Mouse (Mus musculus): Measurements from ENCODE around the gene Psd. TPM values are rescaled to one million over a fixed set of nuclear protein-coding genes. Genes with fewer than 3 reads are reported as not detected.

Psd gene
- polyA plus RNA-seq, 1 experiment from 2014 or later: 53.8 TPM

DNA sequence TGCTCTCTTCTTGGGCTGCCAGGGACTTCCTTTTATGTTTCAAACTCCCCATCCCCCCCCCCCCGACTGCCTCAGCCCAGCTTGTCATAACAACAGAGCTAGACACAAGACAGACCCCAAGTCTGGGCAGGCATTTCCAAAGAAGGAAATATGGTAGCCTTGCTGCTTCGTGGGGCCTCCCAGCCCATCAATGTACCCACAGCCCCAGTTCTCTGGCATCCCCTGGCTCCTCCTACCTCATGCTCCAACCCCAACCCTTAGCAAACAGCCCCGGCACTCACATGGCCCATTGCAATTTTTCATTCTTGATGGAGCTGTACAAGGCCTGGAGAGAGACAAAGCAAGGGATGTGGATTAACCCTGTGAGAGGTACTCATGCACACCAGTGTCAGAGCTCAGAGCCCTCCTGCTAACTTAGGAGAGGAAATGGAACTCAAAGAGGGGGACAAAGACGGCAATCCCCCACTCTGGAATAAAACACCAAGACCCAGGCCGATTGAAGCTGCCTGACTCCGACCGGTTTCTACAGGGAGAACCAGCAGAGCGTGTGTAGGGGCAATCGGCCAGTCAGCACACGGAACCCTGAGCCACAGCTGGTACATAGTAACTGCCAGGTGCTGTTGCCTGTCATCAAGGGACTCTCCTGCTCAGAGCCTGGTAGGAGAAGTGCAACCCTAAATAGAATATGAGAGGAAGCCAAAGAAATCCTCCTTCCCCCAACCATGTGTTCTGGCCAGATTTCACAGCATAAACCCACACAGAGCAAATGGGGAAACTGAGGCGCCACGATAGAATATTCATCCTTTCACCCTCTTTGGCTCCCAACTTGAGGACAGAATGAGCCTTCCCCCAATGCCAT, 11.0 kb downstream of the Psd start:
- peak overlapping the region; percentile 52 for H3K4me3 ChIP-seq
- WGBS: 53% methylated on average over 12 of the region's 12 CpGs
- H3K4me1 ChIP-seq (replicated peaks): peaks cover 50% of the 10 kb centered on the region
- no peaks in the 10 kb centered on the region for H3K9me3 ChIP-seq
- H3K27ac ChIP-seq (replicated peaks): no peak overlapping the region
- peaks cover 28% of the 10 kb centered on the region for H3K36me3 ChIP-seq
- ATAC-seq (ENCODE audit: low read depth): no peak
- H3K4me2 ChIP-seq: peak overlapping the region; percentile 66
- peak overlapping the region; percentile 81; the same call in 1 of the 2 replicates for H3K9ac ChIP-seq
- peaks cover 89% of the 10 kb centered on the region for H3K27me3 ChIP-seq

DNA sequence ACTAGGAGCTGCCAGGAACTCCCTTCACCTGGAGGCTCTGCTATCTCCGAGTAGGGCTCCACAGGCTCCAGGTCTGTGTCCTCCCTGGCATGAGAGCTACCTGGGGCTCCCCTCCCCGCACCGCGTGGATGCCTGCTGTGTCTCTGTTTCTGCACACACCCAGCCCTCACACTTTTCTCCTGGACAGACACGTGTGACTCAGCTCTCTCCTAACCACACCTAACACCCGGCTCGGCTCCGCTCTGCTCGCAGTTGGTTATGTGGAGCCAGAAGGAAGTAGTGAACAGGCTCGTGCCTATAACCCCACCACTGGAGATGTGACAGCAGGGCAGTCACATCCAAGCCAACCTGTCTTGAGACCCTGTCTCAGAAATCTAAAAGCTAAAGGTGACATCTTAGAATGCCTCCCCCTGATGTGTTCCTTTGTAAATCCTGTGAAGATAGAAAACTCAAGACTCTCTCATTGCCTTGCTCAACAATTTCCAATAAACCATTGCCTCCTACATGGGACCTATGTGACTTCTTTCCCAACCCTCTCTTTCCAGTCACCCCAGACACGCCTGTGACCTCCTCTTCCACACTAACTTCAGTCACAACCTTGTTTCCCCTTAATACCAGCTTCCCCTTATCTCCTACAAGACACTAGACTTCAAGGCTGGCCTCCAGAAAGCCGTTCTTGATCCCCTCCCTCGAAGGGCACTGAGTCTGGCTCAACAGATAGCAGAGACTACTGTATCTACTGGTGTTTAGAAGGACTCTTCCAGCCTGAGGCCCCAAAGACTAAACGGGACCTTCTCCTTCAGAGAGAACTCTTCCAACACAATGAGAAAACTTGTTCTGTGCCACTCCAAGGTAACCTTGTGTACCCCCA, 11.8 kb downstream of the Psd start:
- Histone ChIP-seq H3K4me1 (replicated peaks) (peaks cover 45% of the 10 kb centered on the region), H3K9ac (no peak overlapping the region), H3K36me3 (peaks cover 31% of the 10 kb centered on the region), H3K4me2 (no peak overlapping the region; the same call in 1 of the 2 replicates), H3K27ac (replicated peaks) (no peak overlapping the region), H3K9me3 (no peaks in the 10 kb centered on the region), H3K4me3 (no peak overlapping the region), H3K27me3 (peaks cover 87% of the 10 kb centered on the region)
- WGBS: 47% methylated on average over 14 of the region's 14 CpGs
- no peak for ATAC-seq (ENCODE audit: low read depth)

DNA sequence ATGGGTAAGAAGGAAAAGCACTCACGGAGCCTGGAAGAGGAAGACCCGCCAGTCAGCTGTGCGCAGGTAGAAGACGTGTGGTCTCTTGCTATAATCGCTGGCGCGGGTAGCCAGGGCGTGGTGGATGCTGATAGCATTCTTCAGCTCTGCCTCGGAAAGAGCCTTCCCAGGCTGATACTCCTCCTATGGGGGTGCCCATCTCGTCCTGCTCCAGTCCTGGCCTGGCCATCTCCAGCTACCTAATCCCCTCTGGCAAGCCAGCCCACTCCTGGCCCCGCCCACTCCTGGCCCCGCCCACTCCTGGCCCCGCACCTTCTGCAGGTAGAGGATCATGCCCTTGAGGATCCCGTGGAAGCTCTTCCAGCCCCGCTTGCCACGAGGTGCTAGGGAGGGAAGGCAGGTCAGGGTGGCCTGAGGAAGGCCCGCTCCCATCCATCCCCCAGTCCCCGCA, 12.8 kb downstream of the Psd start:
- H3K36me3 ChIP-seq: peaks cover 31% of the 10 kb centered on the region
- H3K27me3 ChIP-seq: peaks cover 78% of the 10 kb centered on the region
- H3K4me3 ChIP-seq: no peak overlapping the region
- 16% methylated on average over 18 of the region's 18 CpGs for WGBS
- H3K9ac ChIP-seq: no peak overlapping the region
- no peak overlapping the region for H3K4me2 ChIP-seq
- H3K4me1 ChIP-seq (replicated peaks): peaks cover 40% of the 10 kb centered on the region
- ATAC-seq (ENCODE audit: low read depth): no peak
- H3K9me3 ChIP-seq: no peaks in the 10 kb centered on the region
- H3K27ac ChIP-seq (replicated peaks): no peak overlapping the region

DNA sequence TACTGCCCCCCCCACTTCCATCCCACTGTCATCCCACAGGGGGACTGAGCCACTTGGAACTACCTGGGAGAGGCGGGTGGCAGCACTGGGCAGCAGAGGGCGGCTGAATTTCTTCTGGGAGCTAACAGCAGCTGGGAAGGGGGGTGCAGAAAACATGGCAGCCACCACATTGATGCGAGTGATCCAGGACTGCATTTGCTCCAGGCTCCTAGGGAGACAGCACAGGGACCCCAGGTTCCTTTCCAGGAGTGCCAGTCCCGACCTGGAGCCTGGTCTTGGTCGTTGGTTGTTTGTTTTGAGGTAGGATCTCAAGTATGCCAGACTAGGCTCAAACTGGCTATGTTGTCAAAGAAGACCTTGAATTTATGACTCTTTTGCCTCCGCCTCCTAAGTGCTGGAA, 13.4 kb downstream of the Psd start:
- H3K9me3 ChIP-seq: no peaks in the 10 kb centered on the region
- H3K36me3 ChIP-seq: peaks cover 31% of the 10 kb centered on the region
- H3K9ac ChIP-seq: no peak overlapping the region
- H3K27ac ChIP-seq (replicated peaks): no peak overlapping the region
- H3K27me3 ChIP-seq: peaks cover 75% of the 10 kb centered on the region
- 77% methylated on average over 6 of the region's 6 CpGs for WGBS
- H3K4me3 ChIP-seq: no peak overlapping the region
- H3K4me1 ChIP-seq (replicated peaks): peaks cover 40% of the 10 kb centered on the region
- H3K4me2 ChIP-seq: no peak overlapping the region
- no peak for ATAC-seq (ENCODE audit: low read depth)

DNA sequence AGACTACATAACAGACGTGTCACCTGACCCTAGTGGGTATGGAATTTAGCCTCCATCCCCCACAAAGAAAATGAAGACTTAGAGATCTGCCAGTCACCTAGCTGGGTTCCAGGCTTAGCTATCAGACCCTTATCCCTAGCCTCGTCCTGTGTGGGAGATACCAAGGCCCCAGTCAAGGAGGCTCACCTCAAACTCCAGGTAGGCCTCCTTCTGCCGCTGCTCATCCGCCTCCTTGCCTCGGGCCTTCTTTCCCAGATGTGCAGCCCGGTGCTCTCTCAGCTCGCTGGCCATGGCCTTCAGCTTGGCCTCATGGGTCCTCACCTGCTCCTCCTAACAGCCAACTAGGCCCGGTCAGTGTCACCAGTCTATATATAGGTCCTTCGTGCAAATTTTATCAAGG, 13.8 kb downstream of the Psd start:
- ATAC-seq (ENCODE audit: low read depth): no peak
- Histone ChIP-seq H3K9ac (no peak overlapping the region), H3K4me1 (replicated peaks) (peaks cover 37% of the 10 kb centered on the region), H3K9me3 (no peaks in the 10 kb centered on the region), H3K27ac (replicated peaks) (no peak overlapping the region), H3K27me3 (peaks cover 75% of the 10 kb centered on the region), H3K4me2 (no peak overlapping the region), H3K4me3 (no peak overlapping the region), H3K36me3 (peaks cover 31% of the 10 kb centered on the region)
- WGBS: 87% methylated on average over 9 of the region's 9 CpGs

DNA sequence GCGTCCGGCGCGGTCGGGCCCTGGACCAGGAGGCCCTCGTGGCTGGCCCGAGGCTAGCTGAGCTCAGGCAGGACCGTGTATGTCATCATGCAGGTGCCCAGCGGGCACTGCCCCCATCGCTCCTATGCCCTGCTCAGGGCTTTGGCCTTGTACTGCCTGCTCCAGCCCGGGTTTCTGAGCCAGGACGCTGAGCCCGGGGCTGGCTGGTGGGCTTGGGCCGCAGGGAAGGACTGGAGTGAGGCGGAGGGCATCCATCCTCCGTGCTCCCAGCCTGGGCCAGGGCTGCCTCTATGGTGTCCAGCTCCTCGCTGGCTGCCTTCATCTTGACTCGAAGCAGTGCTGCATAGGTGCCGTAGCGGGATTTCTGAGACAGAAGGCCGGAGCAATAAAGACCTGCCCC, 14.4 kb downstream of the Psd start:
- ATAC-seq (ENCODE audit: low read depth): no peak
- H3K4me1 ChIP-seq (replicated peaks): peaks cover 32% of the 10 kb centered on the region
- 87% methylated on average over 21 of the region's 21 CpGs for WGBS
- H3K4me3 ChIP-seq: no peak overlapping the region
- H3K27ac ChIP-seq (replicated peaks): no peak overlapping the region
- H3K9ac ChIP-seq: no peak overlapping the region
- peaks cover 75% of the 10 kb centered on the region for H3K27me3 ChIP-seq
- no peak overlapping the region for H3K4me2 ChIP-seq
- H3K9me3 ChIP-seq: no peaks in the 10 kb centered on the region
- H3K36me3 ChIP-seq: peaks cover 31% of the 10 kb centered on the region

DNA sequence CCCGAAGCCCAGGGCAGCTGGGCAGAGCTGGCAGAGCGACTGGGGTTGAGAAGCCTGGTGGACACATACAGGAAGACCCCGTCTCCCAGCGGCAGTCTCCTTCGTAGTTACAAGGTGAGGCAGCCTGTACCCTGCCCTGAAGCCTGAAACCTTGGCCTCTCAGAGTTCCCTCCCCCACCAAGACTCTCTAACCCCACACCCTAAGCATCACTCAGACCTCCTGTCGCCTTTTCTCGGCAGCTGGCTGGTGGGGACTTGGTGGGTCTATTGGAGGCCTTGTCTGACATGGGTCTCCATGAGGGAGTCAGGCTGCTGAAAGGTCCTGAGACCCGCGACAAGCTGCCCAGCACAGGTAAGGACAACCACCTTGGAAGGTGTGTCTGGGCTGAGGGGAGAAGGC, 15.6 kb downstream of the Psd start:
- Histone ChIP-seq H3K27me3 (peaks cover 75% of the 10 kb centered on the region), H3K4me1 (replicated peaks) (peaks cover 19% of the 10 kb centered on the region), H3K4me3 (no peak overlapping the region), H3K27ac (replicated peaks) (no peak overlapping the region), H3K9ac (no peak overlapping the region), H3K9me3 (no peaks in the 10 kb centered on the region), H3K36me3 (peaks cover 31% of the 10 kb centered on the region), H3K4me2 (no peak overlapping the region)
- WGBS: 84% methylated on average over 9 of the region's 9 CpGs
- no peak for ATAC-seq (ENCODE audit: low read depth)

DNA sequence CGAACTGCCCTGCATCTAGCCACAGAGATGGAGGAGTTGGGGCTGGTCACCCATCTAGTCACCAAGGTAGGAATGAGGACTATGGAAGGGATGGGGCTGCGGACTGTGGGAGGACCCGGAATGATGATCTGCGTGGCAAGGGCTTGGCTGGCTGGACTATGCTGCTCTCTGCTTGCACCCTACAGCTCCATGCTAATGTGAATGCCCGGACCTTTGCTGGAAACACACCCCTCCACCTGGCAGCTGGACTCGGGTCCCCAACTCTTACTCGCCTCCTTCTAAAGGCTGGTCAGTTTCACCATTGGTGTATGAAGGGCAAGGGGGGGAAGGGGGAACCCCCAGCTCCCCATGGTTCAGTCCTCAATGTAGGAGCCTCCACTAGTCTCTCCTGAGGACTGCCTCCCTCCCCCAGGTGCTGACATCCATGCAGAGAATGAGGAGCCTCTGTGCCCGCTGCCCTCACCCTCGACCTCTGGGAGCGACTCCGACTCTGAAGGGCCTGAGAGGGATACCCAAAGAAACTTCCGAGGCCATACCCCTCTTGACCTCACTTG, 16.6 kb downstream of the Psd start:
- H3K9ac ChIP-seq: no peak overlapping the region
- no peak for ATAC-seq (ENCODE audit: low read depth)
- 84% methylated on average over 12 of the region's 12 CpGs for WGBS

DNA sequence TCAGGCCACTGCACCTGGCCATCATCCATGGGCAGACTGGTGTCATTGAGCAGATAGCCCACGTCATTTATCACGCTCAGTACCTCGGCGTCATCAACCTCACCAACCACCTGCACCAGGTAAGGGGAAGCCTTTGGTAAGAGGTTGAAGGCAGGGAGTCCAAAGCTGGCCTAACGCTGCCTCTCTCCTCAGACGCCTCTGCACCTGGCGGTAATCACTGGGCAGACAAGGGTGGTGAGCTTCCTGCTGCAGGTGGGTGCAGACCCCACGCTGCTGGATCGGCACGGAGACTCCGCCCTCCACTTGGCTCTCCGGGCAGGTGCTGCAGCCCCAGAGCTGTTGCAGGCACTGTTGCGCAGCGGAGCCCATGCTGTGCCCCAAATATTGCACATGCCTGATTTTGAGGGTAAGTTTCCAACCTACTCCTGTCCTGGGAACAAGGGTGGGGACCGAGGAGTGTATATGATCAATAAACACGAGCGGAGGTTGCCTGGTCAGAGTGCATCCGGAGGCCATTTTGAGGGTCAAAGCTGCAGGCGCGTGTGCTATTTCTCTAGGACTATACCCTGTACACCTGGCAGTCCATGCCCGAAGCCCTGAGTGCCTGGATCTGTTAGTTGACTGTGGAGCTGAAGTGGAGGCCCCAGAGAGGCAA, 17.2 kb downstream of the Psd start:
- H3K9me3 ChIP-seq: no peaks in the 10 kb centered on the region
- peaks cover 75% of the 10 kb centered on the region for H3K27me3 ChIP-seq
- no peak overlapping the region for H3K4me3 ChIP-seq
- H3K4me2 ChIP-seq: no peak overlapping the region
- no peak overlapping the region for H3K9ac ChIP-seq
- WGBS: 82% methylated on average over 21 of the region's 21 CpGs
- ATAC-seq (ENCODE audit: low read depth): no peak
- H3K4me1 ChIP-seq (replicated peaks): peaks cover 25% of the 10 kb centered on the region
- no peak overlapping the region for H3K27ac ChIP-seq (replicated peaks)
- H3K36me3 ChIP-seq: peaks cover 31% of the 10 kb centered on the region

More for the DNA sequence above, 16.6 kb downstream of the Psd start:
- H3K27ac ChIP-seq (replicated peaks): no peak overlapping the region
- H3K36me3 ChIP-seq: peaks cover 31% of the 10 kb centered on the region
- no peak overlapping the region for H3K4me2 ChIP-seq
- no peak overlapping the region for H3K4me3 ChIP-seq
- H3K9me3 ChIP-seq: no peaks in the 10 kb centered on the region
- peaks cover 19% of the 10 kb centered on the region for H3K4me1 ChIP-seq (replicated peaks)
- H3K27me3 ChIP-seq: peaks cover 75% of the 10 kb centered on the region

DNA sequence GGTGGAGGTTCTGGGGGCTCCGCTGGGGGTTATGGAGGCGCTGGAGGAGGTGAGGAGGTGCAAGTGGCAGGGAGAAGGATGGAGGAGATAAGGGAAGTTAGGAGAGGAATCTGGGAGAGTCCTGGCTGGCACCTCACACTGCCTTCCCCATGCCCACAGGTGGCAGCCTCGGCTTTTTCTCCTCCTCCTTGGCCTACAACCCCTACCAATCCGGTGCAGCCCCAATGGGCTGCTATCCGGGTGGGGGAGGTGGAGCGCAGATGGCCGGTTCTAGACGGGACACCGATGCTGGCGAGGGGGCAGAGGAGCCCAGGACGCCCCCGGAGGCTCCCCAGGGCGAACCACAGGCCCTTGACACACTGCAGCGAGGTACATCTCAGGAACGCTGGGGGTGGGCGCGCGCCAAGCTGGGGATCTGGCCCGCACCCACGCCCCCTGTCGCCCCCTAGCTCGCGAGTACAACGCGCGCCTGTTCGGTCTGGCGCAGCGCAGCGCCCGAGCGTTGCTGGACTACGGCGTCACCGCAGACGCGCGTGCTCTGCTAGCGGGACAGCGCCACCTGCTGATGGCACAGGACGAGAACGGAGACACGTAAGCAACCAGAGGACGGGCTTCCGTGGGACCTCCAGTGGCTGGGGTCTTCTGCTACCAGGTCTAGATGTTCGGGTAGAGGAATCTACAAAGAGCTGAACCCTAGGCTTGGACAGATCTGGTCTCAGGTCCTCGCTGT, 18.1 kb downstream of the Psd start:
- WGBS: under 1% methylated on average over 47 of the region's 47 CpGs
- H3K4me1 ChIP-seq (replicated peaks): peaks cover 34% of the 10 kb centered on the region
- peak overlapping the region; percentile 62 for H3K9ac ChIP-seq
- H3K27ac ChIP-seq (replicated peaks): no peak overlapping the region
- H3K4me2 ChIP-seq: peak overlapping the region; percentile 67
- H3K36me3 ChIP-seq: peaks cover 31% of the 10 kb centered on the region
- peak; percentile 45 for ATAC-seq (ENCODE audit: low read depth)
- peak overlapping the region; percentile 36 for H3K4me3 ChIP-seq
- H3K9me3 ChIP-seq: no peaks in the 10 kb centered on the region
- peaks cover 70% of the 10 kb centered on the region for H3K27me3 ChIP-seq

DNA sequence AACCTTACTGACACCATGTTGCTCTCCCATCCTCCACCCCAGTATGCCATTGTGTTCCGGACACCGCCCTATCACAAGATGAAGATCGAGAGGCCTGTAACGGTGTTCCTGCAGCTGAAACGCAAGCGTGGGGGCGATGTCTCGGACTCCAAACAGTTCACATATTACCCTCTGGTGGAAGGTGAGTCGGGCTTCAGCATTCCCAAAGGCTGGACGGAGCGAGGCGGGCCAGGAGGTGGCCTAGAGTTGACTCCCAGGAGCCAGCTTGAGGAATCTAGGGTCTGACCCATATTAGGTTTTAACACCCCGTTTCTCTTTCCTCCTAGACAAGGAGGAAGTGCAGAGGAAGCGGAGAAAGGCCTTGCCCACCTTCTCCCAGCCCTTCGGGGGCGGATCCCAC, 18.7 kb downstream of the Psd start:
- Histone ChIP-seq H3K9ac (peak overlapping the region; percentile 62; the same call in 1 of the 2 replicates), H3K9me3 (no peaks in the 10 kb centered on the region), H3K4me2 (peak overlapping the region; percentile 67), H3K36me3 (peaks cover 27% of the 10 kb centered on the region), H3K27me3 (peaks cover 65% of the 10 kb centered on the region), H3K4me1 (replicated peaks) (peaks cover 38% of the 10 kb centered on the region), H3K4me3 (peak overlapping the region; percentile 36; the same call in 1 of the 2 replicates), H3K27ac (replicated peaks) (no peak overlapping the region)
- 54% methylated on average over 16 of the region's 16 CpGs for WGBS
- ATAC-seq (ENCODE audit: low read depth): no peak

Data from neural tube, embryonic 13.5 days (tissue).